Mouse (Mus musculus): ENCODE measurements at regions not wholly inside any gene's neighbourhood (a gene's known extent, or its start where the extent isn't known, plus 50 kb on each side); places are given as distances from the start of the nearest gene placed in this dataset.
A peak's percentile ranks its signal among the peaks of the same experiment; 100 is the strongest.

DNA sequence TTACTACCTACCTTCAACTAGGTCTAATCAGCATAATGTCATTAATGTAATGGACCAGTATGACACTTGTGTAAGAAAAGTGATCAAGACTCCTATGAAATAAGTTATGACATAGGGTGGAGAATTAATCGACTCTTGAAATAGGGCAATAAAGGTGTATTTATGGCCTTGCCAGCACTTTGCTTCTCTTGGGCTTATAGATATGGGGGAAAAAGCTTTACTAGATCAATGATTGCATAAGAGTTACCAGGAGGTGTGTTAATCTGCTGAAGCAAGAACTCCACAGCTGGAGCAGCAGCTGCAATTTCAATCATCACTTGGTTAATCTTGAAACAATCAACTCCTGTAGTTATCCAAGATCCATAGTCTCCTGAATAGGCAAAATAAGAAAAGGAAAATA, 143.1 kb upstream of the Tle4 start:
- no peak for DNase-seq

DNA sequence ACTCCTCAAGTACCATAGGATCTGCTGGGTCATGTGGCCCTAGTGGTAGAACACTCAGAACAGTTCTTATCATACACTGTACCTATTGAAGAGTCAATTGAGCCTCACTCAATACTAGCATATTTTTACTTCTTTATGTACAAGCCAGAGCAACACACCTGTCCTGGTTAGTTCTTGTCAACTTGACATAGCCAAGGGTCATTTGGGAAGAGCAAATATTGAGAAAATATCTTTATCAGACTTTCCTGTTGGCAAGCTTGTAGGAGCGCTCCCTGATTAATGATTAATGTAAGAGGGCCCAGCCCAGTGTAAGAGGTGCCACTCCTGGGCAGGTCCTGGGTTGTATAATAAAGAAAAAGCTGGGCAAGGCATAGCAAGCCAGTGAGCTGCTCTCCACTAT, 142.3 kb upstream of the Tle4 start:
- peak in 1 of 2 experiments; percentile 31 for DNase-seq

DNA sequence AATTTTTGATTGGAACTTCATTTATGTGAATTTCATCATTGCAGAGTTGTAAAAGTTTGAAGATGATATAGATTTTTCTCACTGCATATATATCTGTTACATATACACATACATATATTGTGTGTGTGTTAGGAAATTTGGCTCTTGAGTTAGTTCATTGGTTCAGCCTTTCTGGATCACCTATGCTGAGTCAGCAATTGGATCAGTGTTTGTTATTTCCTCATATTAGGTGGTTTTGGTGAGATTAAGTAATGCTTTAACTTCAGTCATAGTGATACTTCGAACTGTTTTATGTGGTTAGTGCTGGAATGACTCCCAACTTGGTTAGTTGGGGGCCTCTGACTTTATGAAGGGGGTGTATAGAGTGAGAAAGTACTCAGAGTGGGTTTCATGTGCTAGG, 138.7 kb upstream of the Tle4 start:
- no peak for DNase-seq

DNA sequence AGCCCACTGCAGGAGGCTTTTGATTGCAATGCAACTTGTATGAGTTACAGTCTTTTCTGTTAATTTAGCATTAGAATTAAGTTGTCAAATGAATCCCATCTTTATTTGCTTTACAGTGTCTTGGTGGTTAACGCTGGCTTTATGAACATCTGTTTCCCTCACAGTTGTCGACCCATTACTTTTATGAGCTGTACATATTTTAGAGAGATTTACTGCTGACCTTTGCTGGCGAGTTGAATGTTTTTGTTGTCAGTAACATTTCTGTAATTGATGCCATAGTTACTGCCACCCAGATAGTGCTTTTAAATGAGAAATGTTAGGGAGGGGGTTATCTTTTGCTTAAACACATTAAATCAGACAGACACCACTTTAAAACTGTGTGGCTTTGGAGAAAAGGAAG, 127.5 kb upstream of the Tle4 start:
- DNase-seq = no peak

DNA sequence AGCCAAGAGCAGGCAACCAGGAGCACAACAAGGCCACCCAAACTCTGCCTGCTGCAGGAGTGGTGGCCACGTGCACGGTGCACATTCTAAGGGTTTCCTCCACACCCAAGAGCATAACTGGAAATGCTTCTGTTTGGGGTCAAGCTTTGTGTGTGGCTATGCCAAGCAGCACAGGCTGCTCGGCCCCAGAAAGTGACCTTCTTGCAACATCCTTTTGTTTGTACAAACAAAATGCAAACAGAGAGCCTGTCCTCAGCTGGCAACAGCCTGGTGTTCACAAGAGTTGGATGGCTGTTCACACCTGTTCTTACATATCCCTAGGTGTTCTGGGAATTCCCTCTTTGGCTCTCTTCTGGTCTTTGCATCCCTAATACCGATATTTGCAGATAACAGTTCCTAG, 126.8 kb upstream of the Tle4 start:
- no peak for DNase-seq

DNA sequence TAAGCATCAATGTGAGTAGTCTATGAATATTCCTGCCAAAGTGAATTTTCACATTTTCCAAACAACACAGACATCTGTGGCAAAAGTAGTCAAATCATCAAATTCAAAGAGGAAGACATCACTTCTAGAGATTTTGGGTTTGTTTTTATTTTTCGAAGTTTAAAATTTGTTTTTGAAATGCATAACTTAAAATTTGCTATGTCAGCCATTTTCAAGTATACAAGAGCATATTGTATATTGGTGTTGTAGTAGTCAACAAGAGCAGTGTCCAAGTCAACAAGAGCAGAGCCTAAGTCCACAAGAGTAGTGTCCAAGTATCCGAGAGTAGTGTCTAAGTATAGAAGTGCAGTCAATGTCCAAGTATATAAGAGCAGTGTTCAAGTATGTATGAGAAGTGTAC, 107.9 kb upstream of the Tle4 start:
- no peak for DNase-seq

DNA sequence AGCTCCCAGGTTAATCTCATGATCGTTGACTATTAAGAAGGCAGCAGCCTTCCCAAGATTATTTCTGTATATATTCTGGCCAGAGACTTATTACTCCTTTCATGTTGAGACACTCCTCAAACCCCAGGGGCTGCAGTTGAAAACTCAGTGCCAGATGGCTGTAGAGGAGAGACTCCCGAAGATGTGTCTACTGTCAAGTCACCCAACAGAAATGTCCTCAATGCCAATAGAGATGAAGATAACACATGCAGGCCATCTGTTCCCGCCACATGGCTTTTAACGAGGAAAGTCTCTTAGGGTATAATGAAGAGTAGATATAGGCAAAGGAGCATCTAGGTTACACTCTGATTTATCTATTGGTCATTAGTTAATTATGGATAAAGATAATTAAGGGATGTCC, 103.3 kb upstream of the Tle4 start:
- no peak for DNase-seq

DNA sequence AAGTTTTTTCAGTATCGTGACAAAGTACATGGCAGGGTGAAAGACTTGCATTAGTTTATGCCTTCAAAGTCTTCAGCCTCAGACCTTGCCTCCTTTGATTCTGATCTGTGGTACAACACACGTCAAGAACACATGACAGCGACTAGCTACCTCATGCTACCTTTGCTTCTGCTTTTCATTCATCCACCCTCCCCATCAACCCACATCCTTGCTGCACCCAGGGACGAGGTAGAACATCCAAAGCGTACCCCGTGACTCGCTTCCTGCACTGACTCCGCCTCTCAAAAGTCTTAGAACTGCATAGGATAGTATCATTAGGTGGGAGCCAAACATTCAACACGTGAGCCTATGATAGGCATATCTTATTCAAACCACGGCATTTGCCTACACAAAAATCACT, 97.5 kb upstream of the Tle4 start:
- DNase-seq = no peak

DNA sequence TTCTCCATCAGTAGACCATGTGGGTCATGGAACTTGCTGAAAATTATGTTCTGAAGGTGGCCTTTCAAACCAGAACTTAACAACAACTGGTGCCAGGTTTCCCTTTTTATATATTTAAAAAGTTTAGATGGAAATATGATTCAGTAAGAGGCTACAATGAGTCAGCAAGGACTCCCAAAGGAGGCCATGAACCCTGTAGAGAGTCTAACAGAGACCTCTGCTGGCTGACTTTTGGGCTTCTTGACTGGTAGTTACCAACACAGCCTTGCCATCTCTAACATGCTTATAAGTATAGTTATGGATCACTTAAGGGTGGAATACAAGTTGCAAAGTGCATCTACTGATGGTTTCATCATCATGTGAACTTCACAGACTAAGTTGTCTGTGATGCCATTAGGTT, 94.3 kb upstream of the Tle4 start:
- DNase-seq = peak in 1 of 2 experiments; percentile 45

DNA sequence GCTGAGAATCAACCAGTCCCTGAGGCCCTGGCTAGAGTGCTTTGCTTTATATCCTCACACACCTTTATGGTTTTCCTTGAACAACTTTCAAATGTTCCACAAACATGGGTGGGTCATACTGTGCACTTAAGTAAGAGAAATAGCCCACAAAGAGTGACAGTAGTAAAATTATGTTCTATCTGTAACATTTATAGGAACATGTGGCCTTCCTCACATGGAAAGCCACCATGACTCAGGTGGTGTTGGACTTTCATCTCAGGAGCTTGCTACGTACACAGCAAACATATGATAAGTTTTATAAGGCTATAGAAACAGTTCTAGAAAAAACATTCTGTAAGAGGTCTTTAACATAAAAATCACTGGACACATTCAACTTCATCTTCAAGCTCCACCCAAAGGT, 87.8 kb upstream of the Tle4 start:
- DNase-seq = no peak

DNA sequence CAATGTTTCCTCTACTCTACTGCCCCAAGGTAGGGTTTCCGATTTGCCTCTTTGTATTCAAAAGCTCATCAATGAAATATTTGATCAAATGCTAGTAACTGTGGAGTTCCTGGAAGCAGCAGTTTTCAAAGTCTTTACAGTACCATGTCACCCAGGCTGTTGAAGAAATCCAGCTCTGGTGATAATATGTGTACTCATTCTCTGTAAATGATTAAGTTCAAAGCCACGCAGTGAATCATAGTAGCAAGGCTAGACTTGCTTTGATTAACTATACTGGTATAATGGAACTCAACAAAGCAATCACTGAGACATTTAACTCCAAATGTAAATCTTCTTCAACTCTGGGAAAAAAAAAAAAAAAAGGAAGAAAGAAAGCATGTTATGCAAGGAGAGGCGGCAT, 86.8 kb upstream of the Tle4 start:
- DNase-seq = no peak

DNA sequence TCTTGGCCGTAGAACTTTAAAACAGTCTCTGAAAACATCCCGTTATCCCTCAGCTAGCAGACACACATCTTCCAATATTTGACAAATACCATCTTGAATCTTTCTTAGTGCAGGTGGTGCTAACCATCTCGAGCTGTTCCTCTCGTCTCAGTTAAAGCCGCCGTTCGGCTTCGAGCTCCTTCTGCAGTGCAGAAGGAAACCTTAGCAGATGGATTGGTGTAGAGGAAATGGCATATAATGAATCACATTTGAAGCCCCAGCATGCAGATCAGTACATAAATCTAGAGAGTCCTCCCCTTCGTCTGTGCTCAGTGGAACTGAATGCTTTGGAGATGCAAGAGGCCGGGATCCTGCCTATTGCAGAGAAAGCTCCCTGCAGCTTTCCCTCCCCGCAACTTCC, 83.5 kb upstream of the Tle4 start:
- no peak for DNase-seq

DNA sequence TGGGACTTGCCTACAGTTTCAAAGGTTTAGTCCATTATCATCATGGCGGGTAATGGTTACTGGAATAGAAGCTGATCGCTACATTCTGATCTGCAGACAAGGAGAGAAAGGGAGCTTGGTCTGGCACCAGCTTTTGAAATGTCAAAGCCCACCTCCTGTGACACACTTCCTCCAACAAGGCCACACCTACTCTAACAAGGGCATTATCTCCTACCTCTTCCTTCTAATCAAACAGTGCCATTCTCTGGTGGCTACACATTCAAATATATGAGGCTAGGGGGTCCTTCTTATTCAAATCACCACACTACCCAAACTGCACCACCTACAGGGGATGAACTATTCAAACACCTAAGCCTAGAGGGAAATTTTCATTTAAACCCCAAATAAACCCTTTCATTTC, 81.9 kb upstream of the Tle4 start:
- DNase-seq = no peak

DNA sequence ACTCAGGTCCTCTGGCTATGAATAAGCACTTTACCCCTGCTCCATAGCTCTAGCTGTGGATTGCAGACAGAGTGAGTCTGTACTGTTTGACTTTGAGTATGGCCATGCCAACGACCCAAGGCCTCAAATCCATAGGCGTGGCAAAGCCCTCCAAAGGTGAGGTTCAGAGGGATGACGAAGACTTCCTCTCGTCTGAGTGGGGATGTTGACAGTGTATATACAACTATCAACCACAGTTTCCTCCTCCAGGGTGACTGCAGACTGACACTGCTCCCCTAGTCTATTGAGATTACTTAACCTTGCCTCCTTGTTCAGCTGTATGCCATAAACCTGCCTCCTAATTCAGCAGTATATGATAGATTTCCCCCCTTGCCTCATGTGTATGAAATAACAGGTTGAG, 80.7 kb upstream of the Tle4 start:
- DNase-seq = no peak

DNA sequence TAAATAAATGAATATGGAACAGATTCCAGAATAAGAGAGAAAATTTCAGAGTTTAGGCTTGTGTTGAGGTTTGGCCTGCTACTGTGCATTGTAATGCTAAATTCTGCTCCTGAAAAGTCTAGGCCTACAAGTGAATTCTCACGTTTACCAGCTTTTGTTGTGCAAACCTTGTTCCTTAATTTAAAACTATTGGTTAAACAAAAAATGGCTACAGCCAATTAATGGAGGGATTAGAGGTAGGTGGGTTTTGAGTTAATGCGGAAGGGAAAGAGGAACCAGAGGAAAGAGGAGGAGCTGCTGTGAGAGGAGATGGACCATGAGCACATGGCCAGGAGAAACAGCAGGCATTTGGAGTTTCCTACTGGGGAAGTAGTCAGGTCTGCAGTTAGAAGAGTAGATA, 79.1 kb upstream of the Tle4 start:
- DNase-seq = no peak

DNA sequence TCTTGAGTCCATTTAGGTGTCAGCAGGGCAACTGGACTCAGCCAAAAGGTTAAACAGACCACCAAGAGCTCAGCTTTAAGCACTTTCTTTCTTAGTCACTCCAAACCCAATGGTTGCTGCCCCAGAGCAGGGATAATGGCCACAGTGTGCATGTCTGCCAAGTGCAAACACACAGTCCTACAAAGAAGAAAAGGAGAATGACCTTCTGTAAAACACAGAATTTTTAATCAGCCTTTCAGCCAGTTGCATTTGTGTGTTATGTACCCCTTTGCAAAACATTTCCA, 72.9 kb upstream of the Tle4 start:
- no peak for DNase-seq

DNA sequence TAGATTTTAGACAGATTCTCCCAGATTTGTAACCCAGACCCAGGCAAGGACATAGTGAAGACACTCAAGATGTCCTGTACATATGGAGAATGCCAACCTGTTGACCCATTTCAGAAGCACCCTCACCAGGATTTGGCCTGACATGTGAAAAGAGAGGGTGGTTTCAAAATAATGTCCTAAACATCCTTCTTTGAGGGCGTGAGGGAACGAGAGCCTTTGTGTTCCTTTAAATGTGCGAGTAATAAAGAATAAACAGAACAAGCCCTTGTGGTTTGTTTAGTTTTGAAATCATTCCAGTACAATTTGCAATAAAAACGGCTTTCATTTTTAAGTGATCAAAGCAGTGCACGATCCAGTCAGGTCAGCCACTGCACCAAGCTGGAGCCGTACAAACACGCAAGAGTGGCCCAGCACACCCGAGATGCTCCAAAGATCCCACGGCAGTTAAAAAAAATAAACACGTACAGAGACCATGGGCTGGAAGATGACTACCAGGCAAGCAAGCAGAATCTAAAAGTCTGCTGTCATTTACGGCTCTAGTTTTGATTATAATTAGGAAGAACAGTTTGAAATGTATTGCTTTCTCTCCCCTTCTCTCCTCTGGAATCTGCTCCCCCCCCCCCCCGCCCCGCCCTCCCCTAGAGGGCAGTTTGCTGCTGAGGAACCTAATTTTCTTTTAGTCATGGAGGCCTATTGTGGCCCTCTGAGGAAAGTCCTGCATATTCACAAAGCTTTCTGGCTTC, 72.4 kb upstream of the Tle4 start:
- no peak for DNase-seq

DNA sequence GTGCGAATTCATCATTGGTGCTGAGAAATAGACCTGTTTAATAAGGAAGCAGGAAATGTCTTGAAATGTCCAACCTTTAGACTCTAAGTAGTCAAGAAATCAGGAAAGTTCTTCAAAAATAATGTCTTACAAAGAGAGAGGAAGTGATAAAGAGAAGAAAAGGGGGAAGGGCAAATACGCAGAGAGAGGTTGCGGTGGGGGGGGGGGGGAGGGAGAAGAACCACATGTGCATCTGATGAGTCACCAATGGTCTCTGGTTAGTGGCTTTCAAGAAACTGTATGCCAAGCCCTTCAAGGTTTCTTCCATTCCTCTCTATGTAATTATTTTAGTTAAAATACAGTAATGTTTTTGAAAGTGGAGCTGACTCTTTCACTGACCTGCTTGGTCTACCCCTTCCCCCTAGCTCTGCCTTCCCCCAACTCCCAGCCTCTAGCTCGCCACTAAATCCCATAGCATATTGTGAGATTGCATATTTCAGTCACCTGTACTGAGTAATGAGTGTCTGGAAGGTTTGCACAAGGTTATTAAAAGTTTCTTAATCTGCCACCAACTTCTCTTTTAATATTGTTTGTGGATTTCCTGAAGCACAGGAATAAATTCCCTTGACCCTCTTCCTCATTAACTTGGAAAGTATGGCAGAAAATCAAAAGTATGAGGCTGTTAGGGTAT, 70.8 kb upstream of the Tle4 start:
- no peak for DNase-seq

DNA sequence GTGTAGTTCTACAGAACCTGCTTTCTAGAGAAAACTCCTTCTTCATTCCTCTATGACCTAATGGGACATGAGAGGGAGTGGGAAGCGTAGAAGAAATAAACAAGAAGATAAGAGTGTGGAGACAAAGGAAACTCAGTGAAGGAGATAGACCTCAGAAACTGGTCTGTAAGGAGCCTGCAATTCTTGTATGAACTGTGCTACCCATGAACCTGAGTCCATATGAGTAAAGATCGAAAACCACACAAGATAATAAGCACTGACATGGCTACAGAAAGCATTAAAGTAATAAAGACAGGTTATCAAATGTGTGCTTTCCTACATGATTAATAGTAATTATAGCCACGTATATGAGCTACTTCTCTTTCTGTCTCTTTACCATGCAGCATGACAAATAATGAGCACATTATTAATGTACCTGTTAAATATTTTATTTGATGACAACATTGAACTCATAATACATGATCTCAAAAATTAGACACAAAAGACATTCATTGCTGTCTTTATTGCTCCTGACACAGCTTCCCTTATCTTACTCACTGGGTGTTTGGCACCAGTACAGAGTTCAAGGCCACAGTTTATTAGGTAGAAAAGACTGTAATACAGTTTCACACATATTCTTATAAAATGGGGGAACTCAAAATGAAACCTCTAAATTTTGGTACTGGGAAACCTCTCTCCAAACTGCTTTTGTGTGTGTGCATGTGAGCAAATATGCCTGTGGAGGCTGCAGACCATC, 67.0 kb upstream of the Tle4 start:
- DNase-seq = no peak

DNA sequence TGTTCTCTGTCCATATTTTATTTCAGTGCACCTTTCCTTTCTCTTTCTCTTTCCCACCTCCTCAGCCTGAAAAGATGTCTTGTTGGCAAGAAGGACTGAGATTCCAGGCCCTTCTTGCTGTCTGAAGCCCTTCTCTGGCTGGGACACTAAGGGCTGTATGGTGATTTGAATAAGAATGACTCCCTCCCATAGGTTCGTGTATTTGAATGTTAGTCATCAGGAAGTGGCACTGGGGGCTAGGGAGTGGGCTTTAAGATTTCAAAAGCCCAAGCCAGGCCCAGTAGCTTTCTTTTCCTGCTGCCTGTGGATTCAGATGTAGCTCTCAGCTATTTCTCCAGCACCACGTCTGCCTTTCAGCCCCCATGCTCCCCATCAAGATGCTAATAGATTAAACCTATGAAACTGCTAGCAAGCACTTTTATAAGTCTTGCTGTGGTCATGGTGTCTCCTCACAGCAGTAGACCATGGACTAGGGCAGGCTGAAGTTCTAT, 66.3 kb upstream of the Tle4 start:
- DNase-seq = no peak

DNA sequence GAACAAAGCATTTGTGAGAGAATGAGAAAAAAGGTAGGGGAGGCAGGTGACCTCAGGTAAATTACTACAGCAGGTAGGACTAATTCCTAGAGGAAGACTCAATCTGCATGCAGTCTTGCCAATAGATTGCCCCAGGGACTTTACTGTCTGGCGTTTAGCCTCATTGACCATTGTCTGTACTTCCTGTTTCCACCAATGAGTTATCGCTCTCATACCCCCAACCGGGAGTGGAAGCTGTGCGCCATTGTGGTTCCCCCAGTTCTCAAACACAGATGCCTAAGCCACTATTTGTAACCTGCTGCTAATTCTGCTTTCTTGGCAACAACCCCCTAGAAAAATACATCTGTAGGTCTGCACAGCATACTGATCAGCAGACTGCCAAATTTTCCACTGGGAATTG, 65.5 kb upstream of the Tle4 start:
- DNase-seq = no peak

DNA sequence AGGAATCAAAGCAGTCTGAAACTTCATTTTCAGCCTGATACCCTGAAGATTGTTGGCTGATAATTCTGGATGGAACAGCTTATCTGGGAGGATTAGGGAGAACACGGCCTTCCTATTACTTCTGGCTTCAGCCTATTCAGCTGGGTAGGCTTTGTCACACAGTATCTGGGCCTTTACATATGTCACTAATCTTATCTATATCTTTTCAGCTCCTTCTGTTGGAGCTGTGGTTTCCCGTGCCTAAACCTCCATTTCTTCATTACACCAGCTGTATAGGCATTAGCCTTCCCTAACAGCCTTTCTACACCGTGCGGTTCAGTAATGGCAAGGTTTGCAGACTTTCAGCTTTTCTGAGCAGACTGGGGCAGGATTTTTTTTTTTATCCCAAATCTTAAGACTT, 61.9 kb upstream of the Tle4 start:
- no peak for DNase-seq

DNA sequence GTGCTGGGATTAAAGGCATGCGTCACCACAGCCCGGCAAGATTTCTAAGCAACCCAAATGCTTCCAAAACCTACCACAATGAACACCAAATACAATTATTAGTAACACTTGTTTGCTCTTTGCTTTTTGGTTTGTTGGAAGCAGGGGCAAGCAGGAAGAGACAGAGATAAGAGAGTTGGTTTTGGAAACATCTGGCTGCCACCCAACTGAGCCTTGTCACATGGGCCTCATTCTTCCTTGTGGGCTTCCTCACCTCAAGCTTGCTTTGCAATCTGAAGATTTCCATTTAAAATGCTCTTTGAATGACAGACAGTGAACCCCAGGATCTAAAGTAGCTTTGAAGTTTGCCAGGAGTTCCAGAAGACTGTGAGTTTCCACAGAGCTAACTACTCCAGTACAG, 60.6 kb upstream of the Tle4 start:
- no peak for DNase-seq

DNA sequence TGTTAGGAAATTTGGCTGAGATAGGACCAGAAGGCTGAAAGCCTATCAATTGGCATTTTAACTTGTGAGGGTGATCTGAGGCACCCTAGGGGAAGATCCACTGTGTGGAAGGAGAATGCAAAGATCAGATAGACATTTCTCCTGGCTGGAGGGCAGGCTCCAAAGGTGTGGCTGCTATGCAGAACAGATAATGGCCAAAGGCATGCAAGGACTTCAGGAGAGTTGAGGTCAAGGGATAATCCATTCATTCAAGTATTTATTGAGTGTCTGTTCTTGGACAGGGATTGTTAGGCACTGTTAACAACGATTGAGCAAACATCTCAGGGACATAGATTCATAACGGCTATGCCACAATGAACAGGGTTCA, 58.2 kb upstream of the Tle4 start:
- no peak for DNase-seq

All from kidney, postnatal 25 days (tissue).